Mouse (Mus musculus): ENCODE data around the gene Rps23. TPM values are rescaled to one million over a fixed set of nuclear protein-coding genes. Genes with fewer than 3 reads are reported as not detected.
"Not testable (repeated sequence)": the region's sequence is repeated elsewhere in the genome, so short reads cannot be mapped to it uniquely, and the experiment has no call there.

Gene Rps23
- polyA plus RNA-seq, 1 experiment = 177 TPM

DNA sequence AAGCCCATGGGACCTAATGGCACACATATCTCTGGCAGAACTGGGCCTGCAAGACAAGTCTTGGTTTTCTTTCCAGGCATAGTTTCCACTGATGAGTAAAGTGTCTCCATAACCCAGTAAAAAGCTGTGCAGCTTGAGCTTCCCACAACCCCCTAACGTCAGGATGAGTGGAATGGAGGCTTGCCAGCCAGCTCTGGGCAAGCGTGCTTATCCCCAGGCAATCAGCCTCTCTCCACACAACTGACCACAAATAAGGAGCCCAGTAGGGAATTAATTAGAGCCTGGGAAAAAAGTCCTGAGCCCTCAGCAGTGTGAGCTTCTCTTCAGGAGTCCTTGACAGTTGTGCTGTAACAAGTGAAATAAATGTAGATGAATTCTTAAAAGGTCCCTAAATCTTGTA lies 26.7 kb upstream of the Rps23 start:
- TF ChIP-seq POLR2A (IDR thresholded peaks at IDR 0.05; ENCODE audit: control insufficient read depth, low read depth, low read length) (no peak), CTCF (IDR thresholded peaks at IDR 0.05; ENCODE audit: control insufficient read depth, insufficient read depth, insufficient replicate concordance, low read depth, low read length) (no peak)
- no peak overlapping the region for H3K27ac ChIP-seq (ENCODE audit: control insufficient read depth, insufficient read depth, low read depth, low read length)
- no peaks in the 10 kb centered on the region; the same call in none of the 2 replicates for H3K4me1 ChIP-seq (ENCODE audit: control insufficient read depth, insufficient read depth, low read length)
- H3K27me3 ChIP-seq (ENCODE audit: control insufficient read depth, insufficient read depth, low read length) = no peaks in the 10 kb centered on the region
- no peak overlapping the region for H3K4me3 ChIP-seq (ENCODE audit: control insufficient read depth, low read depth, low read length)
- H3K36me3 ChIP-seq (ENCODE audit: control insufficient read depth, insufficient read depth, low read length) = no peaks in the 10 kb centered on the region

DNA sequence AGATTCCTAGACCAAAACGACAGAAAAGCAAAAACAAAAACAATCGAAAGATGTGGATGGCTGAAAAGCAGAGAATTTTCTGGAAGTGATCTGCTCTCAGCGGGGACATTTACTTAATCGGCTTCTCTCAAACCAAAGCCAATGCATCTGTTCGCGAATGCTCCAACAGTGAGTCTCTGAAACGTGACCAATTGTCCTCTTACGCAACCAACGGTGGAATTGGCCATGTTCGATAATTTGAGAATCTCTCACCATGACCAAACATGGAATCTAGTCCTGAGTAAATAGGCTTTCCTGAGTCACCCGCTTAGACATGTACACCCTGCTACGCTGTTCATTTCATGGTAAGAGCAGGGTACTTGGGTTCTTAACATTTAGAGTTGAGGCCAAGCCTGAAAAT lies 25.9 kb upstream of the Rps23 start:
- Histone ChIP-seq H3K4me1 (ENCODE audit: control insufficient read depth, insufficient read depth, low read length) (no peaks in the 10 kb centered on the region; the same call in none of the 2 replicates), H3K36me3 (ENCODE audit: control insufficient read depth, insufficient read depth, low read length) (no peaks in the 10 kb centered on the region), H3K4me3 (ENCODE audit: control insufficient read depth, low read depth, low read length) (no peak overlapping the region), H3K27ac (ENCODE audit: control insufficient read depth, insufficient read depth, low read depth, low read length) (no peak overlapping the region), H3K27me3 (ENCODE audit: control insufficient read depth, insufficient read depth, low read length) (no peaks in the 10 kb centered on the region)
- TF ChIP-seq POLR2A (IDR thresholded peaks at IDR 0.05; ENCODE audit: control insufficient read depth, low read depth, low read length) = no peak
- TF ChIP-seq CTCF (IDR thresholded peaks at IDR 0.05; ENCODE audit: control insufficient read depth, insufficient read depth, insufficient replicate concordance, low read depth, low read length) = no peak

DNA sequence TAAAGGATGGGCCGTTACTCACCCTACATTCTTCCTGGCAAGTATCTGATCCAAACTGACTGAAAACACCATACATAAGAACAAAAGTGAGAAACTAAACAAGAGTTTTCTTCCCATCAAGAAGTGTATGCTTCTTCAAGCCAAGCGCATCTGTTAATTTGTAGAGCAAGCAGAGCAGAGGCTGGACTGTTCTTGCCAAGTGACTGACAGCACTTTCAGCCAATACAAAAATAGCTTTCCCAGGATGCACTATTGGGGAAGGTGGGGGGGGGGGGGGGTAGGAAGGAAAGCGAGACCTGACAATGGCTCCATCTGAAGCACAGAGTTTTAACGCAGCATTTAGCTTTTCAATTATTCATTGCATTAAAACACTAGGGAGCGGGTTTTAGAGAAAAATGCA lies 17.6 kb upstream of the Rps23 start, which contains the start of gene Atp6ap1l:
TSS of gene Atp6ap1l (minus strand) at position 180 of the 400 bp plus-strand sequence.
- TF ChIP-seq POLR2A (IDR thresholded peaks at IDR 0.05; ENCODE audit: control insufficient read depth, low read depth, low read length) (no peak), CTCF (IDR thresholded peaks at IDR 0.05; ENCODE audit: control insufficient read depth, insufficient read depth, insufficient replicate concordance, low read depth, low read length) (no peak)
- Histone ChIP-seq H3K36me3 (ENCODE audit: control insufficient read depth, insufficient read depth, low read length) (no peaks in the 10 kb centered on the region), H3K4me1 (ENCODE audit: control insufficient read depth, insufficient read depth, low read length) (no peaks in the 10 kb centered on the region), H3K27me3 (ENCODE audit: control insufficient read depth, insufficient read depth, low read length) (no peaks in the 10 kb centered on the region), H3K27ac (ENCODE audit: control insufficient read depth, insufficient read depth, low read depth, low read length) (no peak within 1 kb of the TSS), H3K4me3 (ENCODE audit: control insufficient read depth, low read depth, low read length) (no peak within 1 kb of the TSS)

DNA sequence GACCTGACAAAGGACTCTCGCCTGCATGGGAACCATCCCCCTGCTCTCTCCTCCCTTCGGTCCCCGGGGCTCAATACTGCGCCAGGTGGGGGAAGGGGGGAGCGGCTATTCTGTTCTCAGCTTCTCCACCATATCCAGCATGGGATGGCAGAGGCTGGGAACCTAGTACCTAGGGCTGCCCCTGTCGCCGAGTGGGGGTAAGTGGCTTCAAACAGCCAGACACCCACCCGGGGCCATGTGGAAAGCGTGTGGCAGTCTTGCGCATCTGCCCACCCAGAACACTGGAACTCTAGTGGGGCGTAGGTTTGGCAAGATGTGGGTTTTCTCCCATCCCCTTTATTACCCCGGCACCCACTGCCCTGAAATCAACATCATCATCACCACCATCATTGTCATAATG lies 15.4 kb upstream of the Rps23 start:
- no peaks in the 10 kb centered on the region for H3K36me3 ChIP-seq (ENCODE audit: control insufficient read depth, insufficient read depth, low read length)
- H3K4me1 ChIP-seq (ENCODE audit: control insufficient read depth, insufficient read depth, low read length) = no peaks in the 10 kb centered on the region
- no peak overlapping the region for H3K27ac ChIP-seq (ENCODE audit: control insufficient read depth, insufficient read depth, low read depth, low read length)
- no peak for TF ChIP-seq CTCF (IDR thresholded peaks at IDR 0.05; ENCODE audit: control insufficient read depth, insufficient read depth, insufficient replicate concordance, low read depth, low read length)
- TF ChIP-seq POLR2A (IDR thresholded peaks at IDR 0.05; ENCODE audit: control insufficient read depth, low read depth, low read length) = no peak
- H3K27me3 ChIP-seq (ENCODE audit: control insufficient read depth, insufficient read depth, low read length) = no peaks in the 10 kb centered on the region
- no peak overlapping the region for H3K4me3 ChIP-seq (ENCODE audit: control insufficient read depth, low read depth, low read length)

DNA sequence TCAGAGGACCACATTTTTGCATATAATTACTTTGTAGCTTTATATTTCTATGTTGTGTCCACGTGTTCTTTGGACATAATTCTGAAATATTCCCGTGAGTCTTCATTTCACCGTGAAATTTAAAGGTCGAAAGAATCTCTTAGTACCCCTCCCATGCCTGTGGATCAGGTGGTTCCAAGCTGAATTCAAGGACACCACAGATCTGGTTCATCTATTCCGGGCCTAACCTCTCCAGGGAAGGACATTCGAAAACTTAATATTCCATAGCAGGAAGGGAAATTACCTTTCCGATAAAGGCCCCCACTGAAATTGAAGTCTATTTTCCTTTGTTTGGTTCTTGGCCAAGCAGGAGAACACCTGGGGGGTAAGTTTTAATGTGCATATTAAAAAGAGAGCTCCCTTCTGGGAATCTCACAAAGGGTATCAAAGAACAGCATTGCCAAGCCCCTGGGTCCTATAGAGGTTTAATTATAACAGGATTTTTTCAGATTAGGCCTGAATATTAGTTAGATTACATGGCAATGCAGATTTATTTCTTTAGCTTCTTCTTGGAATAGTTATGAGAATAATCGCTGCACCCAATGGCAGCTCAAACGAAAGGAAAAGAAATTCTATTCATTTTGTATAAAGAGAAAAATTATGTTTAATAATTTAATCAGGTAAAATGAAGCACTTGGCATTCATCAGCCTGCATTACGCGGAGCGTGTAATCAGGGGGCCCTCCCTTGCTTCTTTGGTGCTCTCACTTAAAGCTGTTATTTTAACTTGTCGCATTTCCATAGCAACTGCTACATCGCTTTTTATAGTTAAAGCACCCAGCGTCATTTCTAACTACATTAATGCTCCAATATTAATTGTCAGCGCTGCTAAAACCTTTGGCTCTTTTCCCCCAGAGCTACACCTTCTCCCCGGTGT lies 9.7 kb upstream of the Rps23 start:
- no peaks in the 10 kb centered on the region for H3K36me3 ChIP-seq (ENCODE audit: control insufficient read depth, insufficient read depth, low read length)
- H3K27ac ChIP-seq (ENCODE audit: control insufficient read depth, insufficient read depth, low read depth, low read length) = no peak overlapping the region
- no peaks in the 10 kb centered on the region for H3K27me3 ChIP-seq (ENCODE audit: control insufficient read depth, insufficient read depth, low read length)
- H3K4me3 ChIP-seq (ENCODE audit: control insufficient read depth, low read depth, low read length) = no peak overlapping the region
- H3K4me1 ChIP-seq (ENCODE audit: control insufficient read depth, insufficient read depth, low read length) = peaks cover 3% of the 10 kb centered on the region; the same call in 1 of the 2 replicates
- TF ChIP-seq POLR2A (IDR thresholded peaks at IDR 0.05; ENCODE audit: control insufficient read depth, low read depth, low read length) (no peak), CTCF (IDR thresholded peaks at IDR 0.05; ENCODE audit: control insufficient read depth, insufficient read depth, insufficient replicate concordance, low read depth, low read length) (no peak)

DNA sequence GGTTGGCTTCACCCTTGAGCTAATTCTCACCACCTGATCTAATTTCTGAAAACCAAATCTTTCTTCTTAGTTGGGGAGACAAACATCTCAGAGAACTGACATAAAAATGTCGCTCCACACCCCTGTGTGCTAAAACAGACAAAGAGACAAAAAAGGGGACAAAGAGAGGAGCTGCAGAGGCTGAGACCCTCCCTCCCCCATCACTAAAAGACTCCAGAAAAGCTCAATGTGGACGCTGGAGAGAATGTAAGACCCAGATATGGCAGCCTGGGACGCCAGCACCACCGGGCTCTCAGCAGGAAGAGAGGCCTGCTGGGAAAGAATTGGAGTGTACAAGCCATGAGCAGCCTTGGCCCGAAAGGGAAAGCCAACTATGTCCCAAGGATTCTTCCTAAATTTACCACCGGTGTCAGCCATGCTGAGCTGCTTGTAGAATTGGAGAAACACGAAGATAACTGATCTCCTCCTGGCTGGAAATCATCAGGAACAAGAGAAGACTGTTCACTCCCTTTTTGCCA lies 9.0 kb upstream of the Rps23 start:
- Histone ChIP-seq H3K27me3 (ENCODE audit: control insufficient read depth, insufficient read depth, low read length) (no peaks in the 10 kb centered on the region), H3K4me1 (ENCODE audit: control insufficient read depth, insufficient read depth, low read length) (peaks cover 3% of the 10 kb centered on the region; the same call in 1 of the 2 replicates), H3K4me3 (ENCODE audit: control insufficient read depth, low read depth, low read length) (no peak overlapping the region), H3K36me3 (ENCODE audit: control insufficient read depth, insufficient read depth, low read length) (no peaks in the 10 kb centered on the region), H3K27ac (ENCODE audit: control insufficient read depth, insufficient read depth, low read depth, low read length) (no peak overlapping the region)
- TF ChIP-seq POLR2A (IDR thresholded peaks at IDR 0.05; ENCODE audit: control insufficient read depth, low read depth, low read length) (no peak), CTCF (IDR thresholded peaks at IDR 0.05; ENCODE audit: control insufficient read depth, insufficient read depth, insufficient replicate concordance, low read depth, low read length) (no peak)

DNA sequence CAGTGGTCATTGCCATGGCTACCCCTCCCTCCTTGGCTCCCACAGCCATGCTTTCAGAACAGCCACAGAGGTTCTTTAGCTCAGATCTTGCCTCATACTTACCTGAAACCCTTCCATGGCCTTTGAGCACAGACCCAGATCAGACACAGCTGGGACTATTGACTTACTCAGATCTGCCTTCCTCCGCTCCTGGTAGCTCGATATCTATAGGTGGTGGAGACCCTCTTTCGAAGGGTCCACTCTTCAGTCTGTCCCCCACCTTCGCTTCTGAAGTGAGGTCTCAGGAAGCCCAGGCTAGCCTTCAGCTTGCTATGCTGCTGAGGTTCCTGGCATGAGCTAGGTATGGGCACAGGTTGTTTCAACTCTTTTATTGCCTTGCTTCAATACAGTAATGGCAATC lies 8.0 kb upstream of the Rps23 start:
- H3K4me1 ChIP-seq (ENCODE audit: control insufficient read depth, insufficient read depth, low read length) = peaks cover 3% of the 10 kb centered on the region; the same call in 1 of the 2 replicates
- no peak overlapping the region for H3K4me3 ChIP-seq (ENCODE audit: control insufficient read depth, low read depth, low read length)
- H3K36me3 ChIP-seq (ENCODE audit: control insufficient read depth, insufficient read depth, low read length) = no peaks in the 10 kb centered on the region
- H3K27me3 ChIP-seq (ENCODE audit: control insufficient read depth, insufficient read depth, low read length) = no peaks in the 10 kb centered on the region
- H3K27ac ChIP-seq (ENCODE audit: control insufficient read depth, insufficient read depth, low read depth, low read length) = no peak overlapping the region
- TF ChIP-seq CTCF (IDR thresholded peaks at IDR 0.05; ENCODE audit: control insufficient read depth, insufficient read depth, insufficient replicate concordance, low read depth, low read length) (no peak), POLR2A (IDR thresholded peaks at IDR 0.05; ENCODE audit: control insufficient read depth, low read depth, low read length) (no peak)

DNA sequence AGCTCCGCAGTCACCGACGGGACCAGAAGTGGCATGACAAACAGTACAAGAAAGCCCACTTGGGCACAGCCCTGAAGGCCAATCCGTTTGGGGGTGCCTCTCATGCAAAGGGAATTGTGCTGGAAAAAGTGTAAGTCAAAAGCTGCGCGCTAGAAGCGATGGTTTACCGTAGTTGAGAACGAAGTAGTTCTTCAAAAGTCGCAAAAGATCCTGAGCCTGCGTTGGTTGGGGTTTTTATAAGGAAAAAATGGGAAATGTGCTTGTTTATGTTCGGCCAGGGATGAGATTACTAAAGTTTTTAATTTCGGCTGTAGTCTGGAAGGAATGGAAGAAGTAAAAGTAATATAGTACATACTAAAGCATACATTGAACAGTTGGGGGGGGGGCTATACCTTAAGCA lies 859 bp downstream of the Rps23 start:
- H3K36me3 ChIP-seq (ENCODE audit: control insufficient read depth, insufficient read depth, low read length); H3K27me3 ChIP-seq (ENCODE audit: control insufficient read depth, insufficient read depth, low read length); H3K4me1 ChIP-seq (ENCODE audit: control insufficient read depth, insufficient read depth, low read length): not testable (repeated sequence)
- Histone ChIP-seq H3K27ac (ENCODE audit: control insufficient read depth, insufficient read depth, low read depth, low read length) (peak overlapping the region; percentile 73), H3K4me3 (ENCODE audit: control insufficient read depth, low read depth, low read length) (peak overlapping the region; percentile 92)
